Mouse (Mus musculus) hindbrain, embryonic 14.5 days (tissue): ENCODE measurements around the gene Rnf130. TPM values are rescaled to one million over a fixed set of nuclear protein-coding genes. Genes with fewer than 3 reads are reported as not detected.
"Not testable (repeated sequence)": the region's sequence is repeated elsewhere in the genome, so short reads cannot be mapped to it uniquely, and the experiment has no call there.

ENCODE experiments used
- ATAC-seq: fragments of 200-750 bp; cut with Nextera tagmentation; 2 replicates; pipeline ENCODE4 v1.8.0; 2017; ENCODE audit warnings: moderate number of reproducible peaks, mild to moderate bottlenecking, moderate TSS enrichment, moderate library complexity; ENCODE audit not compliant: low FRiP score
- DNase-seq: peaks from one replicate; pipeline ENCODE4 v3.0.0-alpha.2; 2015; ENCODE audit warnings: low spot score
- H3K27ac ChIP-seq: fragments of 300-500 bp; sonication (generic); 2 replicates; pipeline ENCODE4 v1.5.1; 2014; ENCODE audit warnings: mild to moderate bottlenecking, moderate library complexity
- H3K27me3 ChIP-seq: fragments of 300-500 bp; sonication (generic); 2 replicates; pipeline ENCODE4 v1.6.1; 2014; ENCODE audit warnings: mild to moderate bottlenecking, low read length, mixed read lengths; ENCODE audit not compliant: control insufficient read depth, insufficient read depth
- H3K36me3 ChIP-seq: fragments of 300-500 bp; sonication (generic); replicated peaks from 2 replicates; pipeline ENCODE4 v1.6.1; 2014; ENCODE audit not compliant: control insufficient read depth, insufficient read depth
- H3K4me1 ChIP-seq: fragments of 300-500 bp; sonication (generic); replicated peaks from 2 replicates; pipeline ENCODE4 v1.6.1; 2014; ENCODE audit warnings: antibody characterized with exemption, low read length, mixed read lengths; ENCODE audit not compliant: control insufficient read depth, insufficient read depth
- H3K4me2 ChIP-seq: fragments of 300-500 bp; sonication (generic); replicated peaks from 2 replicates; pipeline ENCODE4 v1.6.1; 2014; ENCODE audit warnings: mild to moderate bottlenecking, moderate library complexity
- H3K4me3 ChIP-seq: fragments of 300-500 bp; sonication (generic); replicated peaks from 2 replicates; pipeline ENCODE4 v1.5.1; 2014; ENCODE audit warnings: mild to moderate bottlenecking, low read length
- H3K9ac ChIP-seq: fragments of 300-500 bp; sonication (generic); 2 replicates; pipeline ENCODE4 v1.6.1; 2014
- H3K9me3 ChIP-seq: fragments of 300-500 bp; sonication (generic); 2 replicates; pipeline ENCODE4 v1.6.1; 2016; ENCODE audit warnings: low read length; ENCODE audit not compliant: control insufficient read depth
- WGBS: fragments of 180-500 bp; shearing (Covaris S2); extraction: QIAGEN DNeasy Blood & Tissue Kit; methylation state at CpG from one replicate; pipeline ENCODE4 v1.1.7; 2014; 5-methylcytosine and 5-hydroxymethylcytosine counted together
- polyA plus RNA-seq: library from polyadenylated mRNA; unstranded; fragments of >200 nt; fragmentation: Nextera tagmentation; extraction: Ambion mirVana; gene quantifications from 2 replicates; pipeline ENCODE4 v1.2.1, GENCODE M21; 2014

Gene Rnf130
- polyA plus RNA-seq, 1 experiment from 2014 or later, result 72.0 TPM

DNA sequence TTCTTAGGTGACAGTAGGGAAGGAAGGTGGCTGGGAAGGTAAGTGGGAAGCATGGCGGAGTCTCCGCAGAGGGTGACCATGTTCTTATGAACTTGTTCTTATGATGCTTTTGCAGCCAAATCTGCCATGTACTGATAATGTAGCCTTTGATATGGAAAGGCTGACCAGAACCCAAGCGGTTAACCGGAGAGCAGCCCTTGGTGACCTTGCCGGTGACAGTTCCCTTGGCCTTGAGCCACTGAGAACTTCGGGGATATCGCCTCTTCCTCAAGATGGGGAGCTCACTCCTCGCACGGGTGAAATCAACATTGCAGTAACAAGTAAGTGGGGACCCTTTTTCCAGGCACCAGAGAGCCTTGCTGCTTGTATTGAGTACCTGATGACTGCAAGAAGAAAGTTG, 70.5 kb downstream of the Rnf130 start:
- no peak for DNase-seq
- Histone ChIP-seq H3K9ac (no peak overlapping the region), H3K27me3 (no peaks in the 10 kb centered on the region), H3K4me3 (no peak overlapping the region), H3K36me3 (peaks cover 85% of the 10 kb centered on the region), H3K4me1 (0 out of 2 replicates have a peak, but pooled peaks cover 11% of the 10 kb centered on the region), H3K9me3 (no peaks in the 10 kb centered on the region), H3K4me2 (no peak overlapping the region), H3K27ac (no peak overlapping the region)
- 94% methylated on average over 9 of the region's 9 CpGs for WGBS
- no peak for ATAC-seq

DNA sequence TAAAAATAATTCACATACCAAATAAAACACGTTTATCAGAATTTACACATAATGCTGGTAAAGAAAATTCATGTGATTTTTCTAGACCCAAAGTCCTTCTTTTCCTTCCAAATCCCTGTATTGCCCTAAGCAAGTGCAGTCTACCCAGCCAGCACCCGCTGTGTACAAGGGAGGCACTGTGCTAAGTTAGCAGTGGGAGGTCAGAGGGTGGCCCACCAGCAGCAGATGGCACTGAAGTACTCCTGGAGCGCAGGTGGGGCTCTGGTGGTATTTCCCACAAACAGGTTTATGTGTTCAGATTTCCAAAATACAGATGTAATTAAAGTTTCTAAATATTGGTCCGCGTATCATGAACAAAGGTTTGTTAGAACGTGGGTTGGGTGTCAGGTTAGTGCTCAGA, 71.9 kb downstream of the Rnf130 start:
- WGBS, result 93% methylated on average over 6 of the region's 6 CpGs
- Histone ChIP-seq H3K9ac (no peak overlapping the region), H3K9me3 (no peaks in the 10 kb centered on the region), H3K4me2 (no peak overlapping the region), H3K4me3 (no peak overlapping the region), H3K27me3 (no peaks in the 10 kb centered on the region), H3K4me1 (no peaks in the 10 kb centered on the region), H3K36me3 (peaks cover 72% of the 10 kb centered on the region), H3K27ac (no peak overlapping the region)
- ATAC-seq (no peak), DNase-seq (no peak)

GRCm38 (mm10) chr11:50098961-50099481, 73.9 kb downstream of the Rnf130 start:
- Histone ChIP-seq H3K27me3 (no peaks in the 10 kb centered on the region), H3K9ac (no peak overlapping the region), H3K4me2 (no peak overlapping the region), H3K36me3 (peaks cover 55% of the 10 kb centered on the region), H3K4me1 (no peaks in the 10 kb centered on the region), H3K27ac (no peak overlapping the region), H3K9me3 (no peaks in the 10 kb centered on the region), H3K4me3 (no peak overlapping the region)
- DNase-seq (no peak), ATAC-seq (no peak)
- WGBS, result 80% methylated on average over 8 of the region's 8 CpGs

DNA sequence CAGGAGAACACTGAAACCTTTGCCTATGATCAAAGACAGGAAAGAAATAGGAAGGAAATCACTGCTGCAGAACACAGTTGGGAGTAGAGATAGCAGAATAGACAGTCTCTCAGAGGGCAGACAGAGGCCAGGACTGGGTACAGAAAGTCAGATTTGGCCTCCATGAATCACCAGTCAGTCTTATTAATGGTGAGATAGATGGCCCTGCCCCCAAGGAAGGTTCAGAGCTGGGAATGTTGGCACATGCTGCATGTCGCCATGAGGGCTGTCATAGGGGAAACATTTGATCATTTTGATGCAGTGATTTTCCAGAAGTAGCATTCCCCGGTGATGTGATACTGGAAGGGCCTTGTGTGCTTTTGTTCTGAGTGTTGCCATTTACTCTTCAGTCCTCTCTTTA, 74.5 kb downstream of the Rnf130 start:
- WGBS, result 82% methylated on average over 2 of the region's 2 CpGs

DNA sequence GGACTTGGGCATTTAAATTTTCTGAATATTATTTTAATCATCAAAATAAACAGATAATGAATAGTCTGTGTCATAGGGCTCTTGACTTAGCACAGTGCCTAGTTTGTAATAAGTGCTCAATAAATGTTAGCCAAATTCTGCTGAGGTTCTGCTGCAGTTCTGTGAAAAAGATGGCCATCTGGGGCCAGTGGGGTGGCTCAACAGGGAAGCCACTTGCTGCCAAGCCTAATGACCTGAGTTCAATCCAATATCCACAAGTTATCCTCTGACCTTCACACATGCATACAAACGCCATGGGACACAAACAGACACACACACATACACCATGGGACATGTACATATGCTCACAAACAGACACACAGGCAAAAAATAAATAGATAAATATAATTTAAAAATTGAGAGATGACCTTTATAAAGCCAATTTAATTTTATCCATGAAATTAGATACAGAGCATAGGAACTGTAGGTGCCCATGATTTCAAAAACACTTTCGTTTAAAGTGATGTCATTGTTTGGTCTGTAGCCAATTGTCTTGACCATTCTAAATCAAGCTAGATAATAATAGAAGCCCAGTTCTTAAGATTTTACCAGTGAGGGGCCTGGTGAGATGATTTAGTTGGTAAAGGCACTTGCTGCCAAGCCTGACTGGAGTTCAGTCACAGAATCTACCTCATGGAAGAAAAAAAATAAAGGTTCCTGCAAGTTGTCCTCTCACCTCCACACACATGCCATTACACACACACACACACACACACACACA, 75.6 kb downstream of the Rnf130 start:
- 85% methylated on average over 2 of the region's 2 CpGs for WGBS
- ATAC-seq, result no peak
- no peak for DNase-seq
- Histone ChIP-seq H3K27me3 (no peaks in the 10 kb centered on the region), H3K4me1 (no peaks in the 10 kb centered on the region), H3K27ac (no peak overlapping the region), H3K9ac (no peak overlapping the region), H3K36me3 (peaks cover 45% of the 10 kb centered on the region), H3K9me3 (no peaks in the 10 kb centered on the region), H3K4me3 (no peak overlapping the region), H3K4me2 (no peak overlapping the region)

More for the DNA sequence above, 74.5 kb downstream of the Rnf130 start:
- H3K27ac ChIP-seq, result no peak overlapping the region
- DNase-seq (no peak), ATAC-seq (no peak)
- H3K9me3 ChIP-seq, result no peaks in the 10 kb centered on the region
- H3K4me3 ChIP-seq, result no peak overlapping the region
- H3K4me1 ChIP-seq, result no peaks in the 10 kb centered on the region
- no peak overlapping the region for H3K9ac ChIP-seq
- H3K36me3 ChIP-seq, result peaks cover 52% of the 10 kb centered on the region
- H3K27me3 ChIP-seq, result no peaks in the 10 kb centered on the region
- H3K4me2 ChIP-seq, result no peak overlapping the region

- not testable (repeated sequence) for H3K4me1 ChIP-seq, H3K9ac ChIP-seq, H3K4me3 ChIP-seq, H3K27ac ChIP-seq, H3K4me2 ChIP-seq, H3K27me3 ChIP-seq, ATAC-seq, DNase-seq, H3K9me3 ChIP-seq
- peaks cover 39% of the 10 kb centered on the region for H3K36me3 ChIP-seq
- WGBS, result 96% methylated on average over 4 of the region's 4 CpGs
Observed at GRCm38 (mm10) chr11:50101962-50102361, 76.8 kb downstream of the Rnf130 start.

DNA sequence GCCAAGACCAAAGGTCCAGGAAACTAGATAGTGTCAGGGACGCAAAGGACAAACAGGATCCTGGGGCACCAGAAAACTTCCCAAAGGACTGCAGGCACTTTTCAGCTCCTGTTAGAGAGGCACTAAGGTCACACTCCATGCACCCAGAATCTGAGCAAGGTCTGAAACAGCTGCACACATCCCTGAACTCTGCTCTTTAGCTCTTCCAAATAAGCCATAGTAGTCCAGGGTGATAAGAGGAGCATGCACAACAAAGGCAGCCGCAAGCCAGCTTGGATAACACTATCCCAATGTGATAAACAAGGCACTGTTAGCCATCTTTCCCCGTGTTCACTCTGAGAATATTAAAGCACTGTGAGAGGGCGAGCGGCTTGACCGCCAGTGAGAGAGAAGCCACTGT, 78.9 kb downstream of the Rnf130 start:
- DNase-seq (no peak), ATAC-seq (no peak)
- Histone ChIP-seq H3K4me1 (no peaks in the 10 kb centered on the region), H3K4me2 (no peak overlapping the region), H3K36me3 (peaks cover 22% of the 10 kb centered on the region), H3K27me3 (no peaks in the 10 kb centered on the region), H3K9ac (no peak overlapping the region), H3K9me3 (no peaks in the 10 kb centered on the region), H3K4me3 (no peak overlapping the region), H3K27ac (peak overlapping the region; percentile 52; the same call in 1 of the 2 replicates)
- WGBS, result 79% methylated on average over 6 of the region's 6 CpGs

DNA sequence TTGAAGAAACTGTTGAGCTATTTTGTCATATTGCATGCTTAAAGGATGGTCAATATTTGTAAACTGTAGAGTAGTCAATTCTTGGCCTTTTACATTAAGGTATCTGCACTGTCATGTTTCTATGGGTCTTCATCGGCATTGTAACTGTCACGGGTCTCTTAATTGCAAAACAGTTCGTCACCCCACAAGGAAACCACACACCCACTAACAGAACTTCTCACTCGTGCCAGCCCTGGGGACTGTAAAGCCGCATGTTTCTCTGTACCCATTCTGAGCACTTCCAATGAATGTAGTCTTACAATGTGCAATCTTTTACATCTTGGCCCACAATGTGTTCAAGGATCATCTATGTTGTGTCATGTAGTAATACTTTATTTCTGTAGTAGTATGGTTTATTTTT, 80.1 kb downstream of the Rnf130 start:
- ATAC-seq (no peak), DNase-seq (no peak)
- H3K9me3 ChIP-seq, result no peaks in the 10 kb centered on the region
- no peak overlapping the region for H3K27ac ChIP-seq
- no peak overlapping the region for H3K9ac ChIP-seq
- WGBS, result 85% methylated on average over 5 of the region's 5 CpGs
- H3K4me2 ChIP-seq, result no peak overlapping the region
- no peaks in the 10 kb centered on the region for H3K4me1 ChIP-seq
- no peak overlapping the region for H3K4me3 ChIP-seq
- peaks cover 15% of the 10 kb centered on the region for H3K36me3 ChIP-seq
- H3K27me3 ChIP-seq, result no peaks in the 10 kb centered on the region

DNA sequence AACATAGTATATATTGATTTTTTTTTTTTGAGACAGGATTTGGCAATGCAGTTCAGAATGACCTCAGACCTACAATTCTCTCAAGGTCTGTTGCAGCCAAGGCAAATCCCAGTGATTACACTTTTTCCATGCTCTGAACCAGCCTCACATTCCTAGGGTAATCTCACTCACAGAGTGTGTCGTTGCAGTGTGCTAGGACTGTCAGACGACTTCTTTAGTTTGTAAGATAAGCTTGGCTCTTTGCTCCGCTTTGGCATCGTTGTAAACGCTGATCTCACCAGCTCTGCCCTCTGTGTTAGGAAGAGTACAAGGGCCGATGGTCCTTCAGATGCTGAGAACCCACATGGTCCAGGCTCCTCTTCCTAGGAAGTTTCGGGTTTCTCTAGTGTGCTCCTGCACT, 80.9 kb downstream of the Rnf130 start:
- DNase-seq (no peak), ATAC-seq (no peak)
- 92% methylated on average over 7 of the region's 7 CpGs for WGBS
- Histone ChIP-seq H3K4me3 (no peak overlapping the region), H3K27me3 (no peaks in the 10 kb centered on the region), H3K4me2 (no peak overlapping the region), H3K9me3 (no peaks in the 10 kb centered on the region), H3K4me1 (no peaks in the 10 kb centered on the region), H3K27ac (no peak overlapping the region), H3K9ac (no peak overlapping the region), H3K36me3 (peaks cover 18% of the 10 kb centered on the region)
